Mouse (Mus musculus) kidney, embryonic 14.5 days (tissue): ENCODE results near the gene Phldb3. TPM values are rescaled to one million over a fixed set of nuclear protein-coding genes. Genes with fewer than 3 reads are reported as not detected.
A peak's percentile ranks its signal among the peaks of the same experiment; 100 is the strongest.

ENCODE experiments used
- ATAC-seq: fragments of 200-750 bp; cut with Nextera tagmentation; 2 replicates; pipeline ENCODE4 v1.8.0; 2017; ENCODE audit warnings: moderate number of reproducible peaks, mild to moderate bottlenecking, moderate TSS enrichment, moderate library complexity; ENCODE audit not compliant: low FRiP score, low TSS enrichment
- H3K27ac ChIP-seq: fragments of 300-500 bp; sonication (generic); 2 replicates; pipeline ENCODE4 v1.5.1; 2014; ENCODE audit warnings: low read depth, mild to moderate bottlenecking, low read length, moderate library complexity, mixed read lengths
- H3K27me3 ChIP-seq: fragments of 300-500 bp; sonication (generic); 2 replicates; pipeline ENCODE4 v1.6.1; 2014; ENCODE audit warnings: mild to moderate bottlenecking, low read length; ENCODE audit not compliant: control insufficient read depth, insufficient read depth
- H3K36me3 ChIP-seq: fragments of 300-500 bp; sonication (generic); 2 replicates; pipeline ENCODE4 v1.6.1; 2014; ENCODE audit warnings: low read length, mixed read lengths; ENCODE audit not compliant: control insufficient read depth, insufficient read depth
- H3K4me1 ChIP-seq: fragments of 300-500 bp; sonication (generic); 2 replicates; pipeline ENCODE4 v1.6.1; 2014; ENCODE audit warnings: low read length, mixed read lengths; ENCODE audit not compliant: control insufficient read depth, insufficient read depth
- H3K4me2 ChIP-seq: fragments of 300-500 bp; sonication (generic); replicated peaks from 2 replicates; pipeline ENCODE4 v1.6.1; 2014; ENCODE audit warnings: low read depth, mild to moderate bottlenecking, low read length
- H3K4me3 ChIP-seq: fragments of 300-500 bp; sonication (generic); 2 replicates; pipeline ENCODE4 v1.5.1; 2014; ENCODE audit warnings: mild to moderate bottlenecking, low read length
- H3K9ac ChIP-seq: fragments of 300-500 bp; sonication (generic); 2 replicates; pipeline ENCODE4 v1.6.1; 2014; ENCODE audit warnings: low read depth, mild to moderate bottlenecking, low read length, moderate library complexity
- H3K9me3 ChIP-seq: fragments of 300-500 bp; sonication (generic); 2 replicates; pipeline ENCODE4 v1.6.1; 2016; ENCODE audit warnings: low read length; ENCODE audit not compliant: control insufficient read depth
- WGBS: fragments of 180-500 bp; shearing (Covaris S2); extraction: QIAGEN DNeasy Blood & Tissue Kit; methylation state at CpG from one replicate; pipeline ENCODE4 v1.1.7; 2014; 5-methylcytosine and 5-hydroxymethylcytosine counted together
- polyA plus RNA-seq: library from polyadenylated mRNA; unstranded; fragments of >200 nt; fragmentation: Nextera tagmentation; extraction: Ambion mirVana; gene quantifications from 2 replicates; pipeline ENCODE4 v1.2.1, GENCODE M21; 2014

Phldb3 gene
- polyA plus RNA-seq, 1 experiment from 2014 or later = 0.32 TPM

GRCm38 (mm10) chr7:24661118-24661904 lies 50.7 kb downstream of the Phldb3 start:
- Histone ChIP-seq H3K9ac (no peak overlapping the region), H3K36me3 (no peaks in the 10 kb centered on the region), H3K27ac (no peak overlapping the region), H3K4me3 (no peak overlapping the region), H3K4me2 (no peak overlapping the region), H3K4me1 (no peaks in the 10 kb centered on the region), H3K9me3 (no peaks in the 10 kb centered on the region), H3K27me3 (no peaks in the 10 kb centered on the region)
- WGBS = 66% methylated on average over 17 of the region's 17 CpGs
- ATAC-seq = no peak

- Histone ChIP-seq H3K27me3 (no peaks in the 10 kb centered on the region), H3K4me3 (no peak overlapping the region), H3K9ac (no peak overlapping the region), H3K36me3 (no peaks in the 10 kb centered on the region), H3K27ac (no peak overlapping the region), H3K4me2 (no peak overlapping the region), H3K9me3 (no peaks in the 10 kb centered on the region), H3K4me1 (no peaks in the 10 kb centered on the region)
- WGBS = 14% methylated on average over 8 of the region's 8 CpGs
- ATAC-seq = peak; percentile 64; the same call in 1 of the 2 replicates
Observed at GRCm38 (mm10) chr7:24662575-24662974, 52.0 kb downstream of the Phldb3 start.

- H3K27me3 ChIP-seq = no peaks in the 10 kb centered on the region
- 34% methylated on average over 8 of the region's 8 CpGs for WGBS
Observed at GRCm38 (mm10) chr7:24664301-24664700, 53.7 kb downstream of the Phldb3 start.

GRCm38 (mm10) chr7:24664959-24665358 lies 54.4 kb downstream of the Phldb3 start:
- Histone ChIP-seq H3K4me2 (no peak overlapping the region), H3K9me3 (no peaks in the 10 kb centered on the region), H3K36me3 (no peaks in the 10 kb centered on the region), H3K9ac (no peak overlapping the region), H3K4me1 (no peaks in the 10 kb centered on the region), H3K27me3 (no peaks in the 10 kb centered on the region), H3K4me3 (no peak overlapping the region), H3K27ac (no peak overlapping the region)
- 86% methylated on average over 9 of the region's 9 CpGs for WGBS
- ATAC-seq = no peak

More at GRCm38 (mm10) chr7:24664301-24664700, 53.7 kb downstream of the Phldb3 start:
- H3K9ac ChIP-seq = no peak overlapping the region
- no peak overlapping the region for H3K27ac ChIP-seq
- H3K4me2 ChIP-seq = no peak overlapping the region
- H3K4me1 ChIP-seq = no peaks in the 10 kb centered on the region
- ATAC-seq = no peak
- no peaks in the 10 kb centered on the region for H3K9me3 ChIP-seq
- H3K36me3 ChIP-seq = no peaks in the 10 kb centered on the region
- no peak overlapping the region for H3K4me3 ChIP-seq

GRCm38 (mm10) chr7:24671944-24672439 lies 61.4 kb downstream of the Phldb3 start:
- ATAC-seq = no peak
- Histone ChIP-seq H3K9me3 (no peaks in the 10 kb centered on the region), H3K4me2 (no peak overlapping the region), H3K4me3 (no peak overlapping the region), H3K36me3 (no peaks in the 10 kb centered on the region), H3K27me3 (no peaks in the 10 kb centered on the region), H3K4me1 (no peaks in the 10 kb centered on the region), H3K27ac (no peak overlapping the region), H3K9ac (no peak overlapping the region)
- 94% methylated on average over 23 of the region's 23 CpGs for WGBS

- no peaks in the 10 kb centered on the region for H3K27me3 ChIP-seq
- no peaks in the 10 kb centered on the region for H3K36me3 ChIP-seq
- H3K27ac ChIP-seq = no peak within 1 kb of the TSS
- H3K4me2 ChIP-seq = no peak within 1 kb of the TSS
- WGBS = 86% methylated on average over 9 of the region's 9 CpGs
- no peak for ATAC-seq
- no peaks in the 10 kb centered on the region for H3K9me3 ChIP-seq
- H3K4me3 ChIP-seq = no peak within 1 kb of the TSS
- H3K4me1 ChIP-seq = no peaks in the 10 kb centered on the region
- no peak within 1 kb of the TSS for H3K9ac ChIP-seq
Observed at GRCm38 (mm10) chr7:24676575-24676974, 66.0 kb downstream of the Phldb3 start, which contains the start of gene Tex101. TSS of gene Tex101 (minus strand) at chr7:24676675.

Other genes starting within 250 kb of the Phldb3 start
- gene Kcnn4, start 240.5 kb upstream of the Phldb3 start, polyA plus RNA-seq = 2.6 and 3.3 TPM in 2 replicates
- gene Smg9, start 211.1 kb upstream of the Phldb3 start, polyA plus RNA-seq = 25.0 and 32.3 TPM in 2 replicates
- not detected in 2 replicates for gene Irgc1, start 158.5 kb upstream of the Phldb3 start, polyA plus RNA-seq
- gene Plaur, start 148.3 kb upstream of the Phldb3 start, polyA plus RNA-seq = 14.1 TPM in 2 replicates
- 1.5 and 5.9 TPM in 2 replicates for gene Cadm4, start 128.7 kb upstream of the Phldb3 start, polyA plus RNA-seq
- gene Zfp428, start 103.8 kb upstream of the Phldb3 start, polyA plus RNA-seq = 54.5 and 70.3 TPM in 2 replicates
- gene AC161166.1, start 98.3 kb upstream of the Phldb3 start, polyA plus RNA-seq = 0.17 and 0.61 TPM in 2 replicates
- 5.0 and 9.5 TPM in 2 replicates for gene Irgq, start 80.1 kb upstream of the Phldb3 start, polyA plus RNA-seq
- gene Pinlyp, start 64.6 kb upstream of the Phldb3 start, polyA plus RNA-seq = 0.43 TPM in 1 of 2 replicates, not detected in the other
- 109 and 136 TPM in 2 replicates for gene Xrcc1, start 64.5 kb upstream of the Phldb3 start, polyA plus RNA-seq
- 51.8 and 53.6 TPM in 2 replicates for gene Ethe1, start 23.2 kb upstream of the Phldb3 start, polyA plus RNA-seq
- 2.5 and 3.0 TPM in 2 replicates for gene Zfp575, start 23.1 kb upstream of the Phldb3 start, polyA plus RNA-seq
- gene Lypd3, start 25.8 kb downstream of the Phldb3 start, polyA plus RNA-seq = 0.27 and 0.76 TPM in 2 replicates
- gene Tex101, start 65.9 kb downstream of the Phldb3 start, polyA plus RNA-seq = not detected in 2 replicates
- not detected in 2 replicates for gene BC049730, start 98.5 kb downstream of the Phldb3 start, polyA plus RNA-seq
- gene Gm4763, start 116.1 kb downstream of the Phldb3 start, polyA plus RNA-seq = not detected in 2 replicates
- gene Cd177, start 149.5 kb downstream of the Phldb3 start, polyA plus RNA-seq = 0.24 and 0.36 TPM in 2 replicates
- 0.39 and 0.41 TPM in 2 replicates for gene Ceacam10, start 166.4 kb downstream of the Phldb3 start, polyA plus RNA-seq